Mouse (Mus musculus) brain, adult 2 months (tissue): ENCODE data around the gene Igf2bp3.

Experiments used
- DNase-seq: peaks from one replicate; pipeline ENCODE4 v3.0.0; 2011; ENCODE audit warnings: low read depth, low spot score

The Igf2bp3 gene

GRCm38 (mm10) chr6:49219001-49219560 is 4.3 kb upstream of the Igf2bp3 start:
- DNase-seq, result no peak

GRCm38 (mm10) chr6:49218275-49218802 is 3.6 kb upstream of the Igf2bp3 start:
- DNase-seq, result no peak

- no peak for DNase-seq
Observed at GRCm38 (mm10) chr6:49217581-49218274, 3.0 kb upstream of the Igf2bp3 start.

- no peak for DNase-seq
Observed at GRCm38 (mm10) chr6:49216811-49217542, 2.2 kb upstream of the Igf2bp3 start.

GRCm38 (mm10) chr6:49215748-49216585 is 1.2 kb upstream of the Igf2bp3 start:
- no peak for DNase-seq

- DNase-seq, result no peak
Observed at GRCm38 (mm10) chr6:49214086-49214927, 450 bp downstream of the Igf2bp3 start.

- no peak for DNase-seq
Observed at GRCm38 (mm10) chr6:49213581-49214085, 1.1 kb downstream of the Igf2bp3 start.

GRCm38 (mm10) chr6:49212931-49213580 is 1.7 kb downstream of the Igf2bp3 start:
- no peak for DNase-seq

GRCm38 (mm10) chr6:49212141-49212540 is 2.6 kb downstream of the Igf2bp3 start:
- DNase-seq, result no peak

- DNase-seq, result no peak
Observed at GRCm38 (mm10) chr6:49211596-49211995, 3.2 kb downstream of the Igf2bp3 start.

GRCm38 (mm10) chr6:49209881-49210854 is 4.6 kb downstream of the Igf2bp3 start:
- DNase-seq, result no peak

- DNase-seq, result peak; percentile 40
Observed at GRCm38 (mm10) chr6:49208935-49209334, 5.8 kb downstream of the Igf2bp3 start.

- peak; percentile 18 for DNase-seq
Observed at GRCm38 (mm10) chr6:49208297-49208930, 6.3 kb downstream of the Igf2bp3 start.

- no peak for DNase-seq
Observed at GRCm38 (mm10) chr6:49206416-49206815, 8.3 kb downstream of the Igf2bp3 start.

- no peak for DNase-seq
Observed at GRCm38 (mm10) chr6:49195188-49195587, 19.6 kb downstream of the Igf2bp3 start.

GRCm38 (mm10) chr6:49194536-49194935 is 20.2 kb downstream of the Igf2bp3 start:
- no peak for DNase-seq

GRCm38 (mm10) chr6:49189363-49189762 is 25.4 kb downstream of the Igf2bp3 start:
- DNase-seq, result peak; percentile 14

GRCm38 (mm10) chr6:49187299-49187698 is 27.5 kb downstream of the Igf2bp3 start:
- DNase-seq, result no peak
